Mouse (Mus musculus): Measurements from ENCODE around the gene Fibp.

DNA sequence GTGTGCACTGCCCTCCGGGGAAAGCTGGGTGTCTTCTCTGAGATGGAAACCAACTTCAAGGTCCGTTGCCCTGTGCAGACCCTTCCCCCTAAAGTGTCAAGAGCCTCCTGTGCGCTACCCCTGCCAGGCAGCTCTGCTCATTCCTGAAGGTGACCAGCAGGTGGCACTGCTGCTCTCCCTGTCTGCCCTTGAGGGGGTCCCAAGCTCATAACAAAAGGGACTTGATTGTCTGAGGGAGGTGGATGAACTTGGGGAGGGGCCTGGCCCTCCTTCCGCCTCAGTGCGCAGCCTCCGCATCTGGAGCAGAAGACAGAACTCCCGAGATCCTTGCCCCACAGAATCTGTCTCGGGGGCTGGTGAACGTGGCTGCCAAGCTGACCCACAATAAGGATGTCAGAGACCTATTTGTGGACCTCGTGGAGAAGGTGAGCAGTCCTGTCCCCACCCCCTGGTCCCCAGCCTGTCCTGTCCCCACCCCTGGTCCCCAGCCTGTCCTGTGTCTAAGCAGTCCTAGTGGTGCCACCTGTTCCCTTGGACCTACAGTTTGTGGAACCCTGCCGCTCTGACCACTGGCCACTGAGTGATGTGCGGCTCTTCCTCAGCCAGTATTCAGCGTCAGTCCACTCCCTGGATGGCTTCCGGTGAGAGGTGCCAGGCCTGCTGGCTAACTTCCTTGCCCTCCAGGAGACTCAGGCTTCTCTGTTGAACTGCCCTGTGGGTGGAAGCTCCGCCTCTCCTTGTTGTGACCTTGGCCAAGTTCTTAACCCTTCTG is 3.6 kb downstream of the Fibp start:
- TF ChIP-seq TAL1 (IDR thresholded peaks at IDR 0.05; ENCODE audit: low read length): no peak
- no peak for TF ChIP-seq GATA1 (IDR thresholded peaks at IDR 0.05; ENCODE audit: low read length)

Measured in erythroblast, embryonic 14.5 days (primary cell).